Mouse (Mus musculus) left cerebral cortex, postnatal 10 days (tissue): ENCODE data around the gene Lsamp. TPM values are rescaled to one million over a fixed set of nuclear protein-coding genes. Genes with fewer than 3 reads are reported as not detected.

Source experiments
- DNase-seq, 2 experiments: peaks; one replicate each; pipeline ENCODE4 v3.0.0; 2021 to 2022; ENCODE audit warnings: low spot score in 2 of 2, mixed read lengths in 1 of 2; ENCODE audit errors: extremely low spot score in 1 of 2
- intact Hi-C: fragments of 180-260 bp; cut with DNase I; formaldehyde crosslinking; loops from one replicate; pipeline ENCODE4 v1.15.1; 2025
- total RNA-seq, 2 experiments: library from RNA; stranded (reverse); gene quantifications; 2 replicates each; pipeline ENCODE4 v1.2.3; 2021

Gene Lsamp
- total RNA-seq, 2 experiments from 2014 or later = 298 to 324 TPM

GRCm38 (mm10) chr16:41747874-41748273, 1763.7 kb downstream of the Lsamp start:
- intact Hi-C loops = no loop called here
- DNase-seq = no peak

DNA sequence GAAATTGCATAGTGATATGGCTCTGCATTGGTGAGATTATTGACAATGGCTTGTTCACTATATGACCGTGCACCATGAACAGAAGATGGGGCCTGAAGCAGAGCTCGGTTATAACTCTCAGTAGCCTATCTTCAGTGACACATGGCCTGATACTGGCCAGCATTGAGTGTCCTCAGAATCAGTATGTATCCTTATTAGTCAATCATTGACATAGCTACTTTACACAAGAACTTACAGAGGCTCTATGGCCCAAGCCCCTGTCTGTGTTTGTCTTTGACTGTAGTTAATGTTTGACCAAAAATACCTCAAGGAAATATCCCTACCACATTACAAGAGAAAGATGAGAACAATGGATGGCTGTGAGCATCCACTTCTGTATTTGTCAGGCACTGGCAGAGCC, 1764.6 kb downstream of the Lsamp start:
- DNase-seq = no peak
- intact Hi-C loops = no loop called here

GRCm38 (mm10) chr16:41764285-41764684, 1780.1 kb downstream of the Lsamp start:
- intact Hi-C loops = no loop called here
- DNase-seq = peak in 1 of 2 experiments; percentile 27

GRCm38 (mm10) chr16:41771427-41772125, 1787.4 kb downstream of the Lsamp start:
- peak in 1 of 2 experiments; percentile 21 for DNase-seq
- intact Hi-C loops = no loop called here

GRCm38 (mm10) chr16:41777586-41777985, 1793.4 kb downstream of the Lsamp start:
- intact Hi-C loops = no loop called here
- DNase-seq = no peak

DNA sequence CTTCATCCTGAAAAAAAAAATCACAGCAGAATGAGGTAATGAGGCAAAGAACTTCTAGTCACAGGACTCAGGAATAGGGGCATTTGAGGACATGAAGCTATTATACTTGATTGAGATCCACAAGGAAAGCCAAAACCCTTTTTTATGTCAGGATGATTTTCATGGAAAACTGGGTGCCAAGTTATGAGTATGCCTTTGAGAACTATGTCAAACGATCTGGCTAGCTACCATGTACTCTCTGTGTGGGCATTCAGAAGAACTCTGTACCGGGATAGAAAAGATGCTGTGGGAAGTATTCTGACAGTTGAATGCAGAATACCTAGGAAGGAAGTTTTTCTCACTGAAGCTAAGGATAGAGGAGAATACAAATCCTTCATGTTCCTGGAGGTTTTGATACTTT, 1801.4 kb downstream of the Lsamp start:
- DNase-seq = peak in 1 of 2 experiments; percentile 29
- intact Hi-C loops = no loop called here

- no peak for DNase-seq
- intact Hi-C loops = no loop called here
Observed at GRCm38 (mm10) chr16:41786704-41787103, 1802.5 kb downstream of the Lsamp start.

DNA sequence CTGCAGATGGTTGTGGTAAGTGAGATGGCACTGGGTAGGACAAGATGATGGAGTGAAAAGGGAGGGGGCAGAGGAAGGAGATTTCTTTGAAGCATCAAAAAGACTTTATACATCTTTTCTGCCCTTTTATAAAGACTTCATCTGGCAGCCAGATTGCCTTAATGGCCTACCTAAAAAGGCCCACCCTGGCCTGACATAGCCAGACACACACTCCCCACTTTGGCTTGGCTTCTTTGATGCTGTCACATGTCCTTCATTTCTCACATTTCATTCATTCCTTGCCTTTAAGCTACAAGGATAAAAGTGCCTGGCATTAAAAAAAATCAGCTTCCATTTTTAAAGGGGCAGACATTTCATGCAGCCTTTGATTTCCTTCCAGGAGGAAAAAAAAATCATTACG, 1803.0 kb downstream of the Lsamp start:
- intact Hi-C loops = no loop called here
- DNase-seq = no peak

GRCm38 (mm10) chr16:41790016-41790415, 1805.9 kb downstream of the Lsamp start:
- intact Hi-C loops = no loop called here
- no peak for DNase-seq

GRCm38 (mm10) chr16:41820369-41820768, 1836.2 kb downstream of the Lsamp start:
- no peak for DNase-seq

GRCm38 (mm10) chr16:41826899-41827604, 1842.9 kb downstream of the Lsamp start:
- intact Hi-C loops = no loop called here
- no peak for DNase-seq

More at GRCm38 (mm10) chr16:41820369-41820768, 1836.2 kb downstream of the Lsamp start:
- intact Hi-C loops = no loop called here

DNA sequence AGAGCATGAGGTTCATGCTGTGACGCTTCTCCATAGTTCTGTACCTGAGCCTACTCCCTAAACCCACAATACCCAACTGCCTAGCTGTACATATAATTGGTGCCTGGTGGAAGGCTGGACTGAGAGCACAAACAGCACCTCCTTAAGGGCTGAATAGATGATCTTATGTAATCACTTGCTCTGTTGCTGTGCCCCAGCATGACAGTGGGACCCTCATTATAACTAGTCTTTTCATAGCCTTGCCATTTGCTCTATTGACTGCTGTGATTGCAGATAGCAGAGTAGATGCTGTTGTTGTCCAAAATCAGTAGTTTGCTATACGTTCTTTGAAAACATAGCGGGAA, 1843.4 kb downstream of the Lsamp start:
- intact Hi-C loops = no loop called here

GRCm38 (mm10) chr16:41834637-41835036, 1850.5 kb downstream of the Lsamp start:
- intact Hi-C loops = loop anchor here (10.0 kb wide), 1 partner anchor 310 kb away; no protein-coding TSS in a partner anchor
- DNase-seq = no peak

More for the DNA sequence above, 1843.4 kb downstream of the Lsamp start:
- no peak for DNase-seq

DNA sequence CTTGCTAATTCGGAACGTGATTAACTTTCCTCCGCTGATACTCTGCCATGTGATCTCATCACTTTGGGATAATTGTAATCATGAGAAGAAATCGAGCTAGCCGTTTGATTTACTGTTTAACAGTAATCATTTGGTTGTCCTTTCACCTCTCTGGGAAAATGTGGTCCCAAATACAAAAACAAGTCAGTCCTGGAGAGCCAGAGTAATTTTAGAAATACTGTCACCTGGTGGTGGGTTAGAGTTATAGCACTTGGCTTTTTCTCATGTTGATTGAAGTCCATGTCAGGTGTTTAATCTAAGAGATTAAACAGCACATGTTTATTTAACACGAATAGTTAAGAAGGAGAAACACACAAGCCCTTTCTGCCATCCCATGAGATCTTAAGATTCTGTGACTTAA, 1851.6 kb downstream of the Lsamp start:
- intact Hi-C loops = loop anchor here (10.0 kb wide), 1 partner anchor 311 kb away; no protein-coding TSS in a partner anchor
- DNase-seq = no peak

DNA sequence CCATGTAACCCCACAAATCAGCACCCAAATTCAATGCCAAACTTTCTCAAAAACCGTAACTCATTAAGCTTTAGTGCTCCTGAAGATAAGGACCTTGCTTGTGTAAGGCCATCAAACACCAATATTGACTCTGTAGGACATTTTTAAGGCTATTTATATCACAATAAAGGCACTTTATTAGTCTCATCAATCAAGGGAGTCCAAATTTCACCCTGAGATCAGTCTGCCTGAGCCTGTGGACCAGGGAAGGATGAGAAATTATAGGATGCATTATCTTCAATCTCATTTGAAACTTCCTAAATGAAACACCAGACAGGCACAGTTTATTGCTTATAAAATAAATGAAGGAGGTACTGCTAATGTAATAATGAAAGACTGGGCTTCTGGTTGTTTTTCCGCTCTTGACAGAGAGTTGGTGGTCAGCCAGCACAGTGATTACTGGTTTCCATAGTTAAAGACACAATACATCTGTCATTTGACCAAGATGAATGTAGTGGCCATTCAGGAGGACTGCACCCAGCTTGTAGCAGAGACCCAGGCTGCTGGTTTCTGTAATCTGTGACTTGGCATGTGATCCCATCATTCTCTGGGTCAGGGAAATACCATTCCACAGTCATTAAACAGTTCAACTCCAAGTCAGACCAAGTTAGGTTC, 1855.7 kb downstream of the Lsamp start:
- intact Hi-C loops = loop anchor here (10.0 kb wide), 1 partner anchor 315 kb away; no protein-coding TSS in a partner anchor
- DNase-seq = no peak

DNA sequence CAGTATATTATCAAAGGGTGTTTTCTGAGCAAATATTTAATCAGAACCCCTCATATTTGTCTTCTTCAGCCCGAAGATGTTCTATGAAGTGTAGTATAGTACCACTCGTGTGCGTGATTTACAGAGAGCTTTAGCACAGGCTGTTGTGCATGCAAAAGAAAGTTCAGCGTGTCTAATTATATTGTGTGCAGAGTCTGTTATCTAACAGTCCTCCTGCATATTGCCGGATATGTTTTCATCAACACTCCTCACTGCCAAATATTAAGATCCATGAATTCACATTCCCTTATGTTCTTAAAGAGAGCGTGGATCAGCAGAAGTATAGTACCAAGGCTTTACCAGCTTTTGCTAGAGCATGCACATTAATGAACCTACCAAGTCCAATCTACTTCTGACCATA, 1862.7 kb downstream of the Lsamp start:
- intact Hi-C loops = no loop called here
- DNase-seq = no peak

DNA sequence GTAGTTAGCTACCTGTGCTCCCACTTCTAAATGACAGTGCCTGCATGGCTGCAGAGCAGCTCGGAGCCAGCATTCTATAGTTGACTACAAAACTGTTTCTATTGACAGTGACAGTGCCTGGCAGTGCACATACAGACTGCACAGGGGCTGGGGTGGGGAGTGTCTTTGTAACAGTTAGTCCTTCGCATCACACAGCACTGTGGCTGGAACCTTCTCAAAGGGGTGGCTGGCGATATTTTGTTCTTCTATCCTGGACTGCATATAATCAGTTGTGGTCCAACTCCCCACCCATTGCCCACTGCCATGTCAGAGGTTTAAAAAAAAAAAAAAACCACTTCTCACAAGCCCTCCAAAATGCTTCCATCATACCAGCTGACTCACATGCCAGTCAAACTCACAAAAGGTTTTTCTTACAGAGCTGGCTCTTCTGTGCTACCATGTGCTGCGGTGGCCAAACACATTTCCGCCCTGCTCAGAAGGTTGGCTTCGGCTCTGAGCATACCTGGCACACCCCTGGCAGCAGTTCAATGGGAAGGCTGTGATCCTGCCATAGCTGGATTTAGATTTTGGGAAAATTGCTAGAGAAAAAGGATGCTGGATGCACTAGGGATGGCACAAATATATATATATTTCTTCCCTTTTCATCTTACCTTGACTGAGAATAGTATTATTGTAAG, 1887.9 kb downstream of the Lsamp start:
- intact Hi-C loops = no loop called here
- peak in 1 of 2 experiments; percentile 14 for DNase-seq

- DNase-seq = no peak
Observed at GRCm38 (mm10) chr16:41888546-41889165, 1904.5 kb downstream of the Lsamp start.

DNA sequence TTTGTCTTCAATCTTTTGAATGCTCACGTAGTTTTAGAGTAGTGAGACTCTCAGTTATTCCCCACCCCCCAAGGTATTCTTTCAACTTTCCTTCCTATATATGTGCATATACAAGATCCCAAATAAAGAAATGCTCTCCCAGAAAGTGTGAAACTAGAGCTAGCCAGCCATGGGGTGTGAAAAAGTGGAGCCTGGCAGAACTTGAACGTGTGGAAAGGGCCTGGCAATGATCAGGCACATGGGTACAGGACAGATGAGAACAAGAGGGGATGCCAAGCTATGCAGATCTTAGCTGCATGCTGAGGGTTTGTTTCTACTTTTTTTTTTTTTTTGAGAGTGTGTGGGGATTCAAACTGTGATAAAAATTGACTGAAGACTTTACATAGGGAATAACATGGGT, 1916.6 kb downstream of the Lsamp start:
- intact Hi-C loops = no loop called here
- peak in 1 of 2 experiments; percentile 21 for DNase-seq

More at GRCm38 (mm10) chr16:41888546-41889165, 1904.5 kb downstream of the Lsamp start:
- intact Hi-C loops = no loop called here
